Mouse (Mus musculus) thymus, postnatal 10 days (tissue): Measurements from ENCODE around the gene Sync.

Source experiments
- DNase-seq, 2 experiments: peaks; one replicate each; pipeline ENCODE4 v3.0.0; 2021; ENCODE audit warnings: low spot score in 2 of 2

Sync gene

DNA sequence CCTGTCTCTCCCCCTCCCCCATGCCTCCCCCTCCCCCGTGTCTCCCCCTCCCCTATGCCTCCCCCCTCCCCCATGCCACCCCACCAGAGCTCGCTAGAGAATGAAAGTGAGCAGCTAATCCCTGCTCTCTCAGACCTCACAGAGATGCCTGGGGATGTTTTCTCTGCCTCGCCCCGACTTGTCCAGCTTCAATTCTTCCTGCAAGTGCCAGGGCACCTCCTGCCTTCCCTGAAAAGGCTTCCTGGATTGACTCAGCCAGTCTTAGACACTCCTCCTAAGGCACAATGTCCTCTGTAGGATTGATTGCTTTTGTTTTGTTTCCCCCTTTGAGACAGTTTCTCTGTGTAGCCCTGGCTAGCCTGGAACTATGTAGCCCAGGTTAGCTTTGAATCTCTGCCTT, 26.2 kb upstream of the Sync start, which contains the start of gene C77080:
Gene C77080 (minus strand): TSS at position 209 of the 400 bp plus-strand sequence.
- no peak for DNase-seq

GRCm38 (mm10) chr4:129263225-129264021, 24.0 kb upstream of the Sync start:
- DNase-seq, result peak; percentile 60 to 69

DNA sequence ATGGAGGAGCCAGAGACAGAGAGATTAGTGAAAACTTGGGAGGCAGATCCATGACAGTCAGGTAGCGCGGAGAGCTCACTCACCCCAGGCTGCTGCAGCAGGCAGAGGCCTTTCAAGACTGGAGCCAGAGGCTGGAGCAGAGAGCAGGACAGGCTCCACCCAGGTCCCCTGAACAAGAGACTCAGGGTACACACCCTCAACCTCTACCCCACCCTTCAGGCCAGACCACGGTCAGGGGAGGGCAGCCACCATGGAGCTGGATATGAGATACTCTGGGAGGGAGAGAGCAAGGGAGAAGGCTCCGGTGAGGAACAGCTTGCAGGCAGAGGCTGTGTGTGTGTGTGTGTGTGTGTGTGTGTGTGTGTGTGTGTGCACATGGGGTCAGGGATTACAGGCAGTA, 21.2 kb upstream of the Sync start:
- no peak for DNase-seq

DNA sequence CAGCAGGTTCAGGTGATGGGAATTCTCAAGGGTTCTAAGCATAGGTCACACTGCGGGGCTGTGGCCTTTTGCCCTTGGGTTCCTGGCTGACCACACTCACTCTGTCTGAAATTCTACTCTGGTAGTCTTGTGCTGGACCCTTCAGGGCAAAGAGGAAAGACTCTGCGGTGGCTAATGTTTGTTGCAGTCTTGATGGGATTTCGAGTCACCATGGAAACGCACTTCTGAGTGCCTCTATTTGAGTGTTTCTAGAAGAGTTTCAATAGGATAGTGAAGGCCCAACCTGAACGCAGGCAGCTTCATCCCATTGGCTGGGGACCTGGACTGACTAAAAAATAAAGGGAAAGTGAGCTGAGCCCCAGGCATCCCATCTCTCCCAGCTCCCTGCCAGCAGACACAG, 20.6 kb upstream of the Sync start:
- DNase-seq, result no peak

GRCm38 (mm10) chr4:129268698-129269097, 18.7 kb upstream of the Sync start:
- no peak for DNase-seq

GRCm38 (mm10) chr4:129271991-129272755, 15.2 kb upstream of the Sync start:
- DNase-seq, result no peak

GRCm38 (mm10) chr4:129272756-129273046, 14.7 kb upstream of the Sync start:
- no peak for DNase-seq

DNA sequence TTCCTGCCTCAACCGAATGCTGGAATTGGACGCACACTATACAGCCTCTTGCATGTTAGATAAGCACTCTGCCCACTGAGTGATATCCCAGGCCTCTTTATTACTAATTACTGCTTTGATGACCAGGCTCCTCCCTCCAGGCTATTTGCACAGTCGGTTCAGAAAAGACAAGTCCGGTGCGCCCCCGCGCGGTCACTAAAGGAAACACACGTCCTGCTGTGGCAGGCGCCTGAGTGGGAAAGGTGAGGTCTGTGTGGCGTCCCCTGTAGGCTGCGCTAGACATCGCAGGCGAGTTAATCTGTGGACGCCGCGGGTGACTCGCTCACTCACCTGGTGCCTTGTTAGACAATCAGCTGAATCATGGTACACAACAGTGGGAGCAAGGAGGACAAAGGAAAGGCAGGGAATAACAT, 11.0 kb upstream of the Sync start:
- DNase-seq, result peak; percentile 85 to 96

- no peak for DNase-seq
Observed at GRCm38 (mm10) chr4:129282786-129283185, 4.6 kb upstream of the Sync start.

- DNase-seq, result no peak
Observed at GRCm38 (mm10) chr4:129283226-129283625, 4.2 kb upstream of the Sync start.

DNA sequence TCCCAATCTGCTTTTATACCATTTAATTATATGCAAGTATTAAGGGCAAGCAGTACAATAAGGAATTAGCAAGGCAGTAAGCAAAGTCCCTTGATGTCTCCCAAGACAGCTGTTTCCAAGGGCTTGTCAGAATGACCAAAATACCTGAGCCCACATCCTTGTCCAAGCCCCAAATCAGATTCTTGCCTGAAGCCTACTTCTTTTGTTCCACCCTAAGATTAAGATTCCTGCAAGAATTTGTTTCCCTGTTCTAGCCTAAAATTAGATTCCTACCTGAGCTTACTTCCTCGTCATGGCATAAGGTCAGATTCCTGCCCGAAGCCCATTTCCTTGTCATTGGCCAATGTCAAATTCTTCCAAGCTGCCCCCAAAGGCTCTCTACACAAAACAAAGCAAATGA, 2.7 kb upstream of the Sync start:
- DNase-seq, result no peak

GRCm38 (mm10) chr4:129286001-129286682, 1.3 kb upstream of the Sync start:
- DNase-seq, result no peak

DNA sequence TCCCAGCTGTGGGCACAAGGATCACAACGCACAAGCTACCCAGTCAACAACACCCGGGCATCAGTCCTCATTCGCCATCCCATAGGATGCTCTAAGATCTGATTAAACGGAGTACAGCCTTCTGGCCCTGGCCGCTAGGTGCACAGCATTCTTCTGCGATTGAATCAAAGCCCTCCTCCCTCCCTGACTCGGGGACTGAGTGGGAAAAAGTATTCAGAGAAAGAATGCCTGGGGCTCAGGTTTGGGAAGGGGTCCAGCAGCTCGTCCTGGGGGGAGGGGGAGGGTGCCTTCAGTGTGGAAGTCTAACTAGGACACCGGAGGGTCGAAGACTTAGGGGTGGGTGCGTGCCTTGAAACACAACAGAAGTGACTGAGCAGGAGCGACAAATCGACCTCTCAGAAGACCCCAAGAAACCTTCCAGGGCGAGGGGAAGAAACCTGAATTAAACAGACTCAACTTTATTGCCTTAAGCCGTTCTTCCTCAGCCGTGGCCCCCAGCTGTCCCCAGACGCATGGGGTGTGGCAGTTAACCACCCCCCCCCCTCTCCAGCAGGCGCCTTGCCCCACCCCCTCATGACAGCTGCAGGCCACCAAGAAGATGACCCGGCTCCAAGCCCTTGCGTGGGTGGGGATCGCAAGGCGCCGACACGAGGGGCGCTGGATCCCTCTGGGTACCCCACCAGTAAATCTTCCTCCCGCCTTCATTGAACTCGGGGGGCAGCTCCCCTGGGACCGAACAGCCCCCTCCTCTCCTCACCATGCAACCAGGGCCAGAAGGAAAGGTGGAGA, 540 bp upstream of the Sync start:
- DNase-seq, result no peak

DNA sequence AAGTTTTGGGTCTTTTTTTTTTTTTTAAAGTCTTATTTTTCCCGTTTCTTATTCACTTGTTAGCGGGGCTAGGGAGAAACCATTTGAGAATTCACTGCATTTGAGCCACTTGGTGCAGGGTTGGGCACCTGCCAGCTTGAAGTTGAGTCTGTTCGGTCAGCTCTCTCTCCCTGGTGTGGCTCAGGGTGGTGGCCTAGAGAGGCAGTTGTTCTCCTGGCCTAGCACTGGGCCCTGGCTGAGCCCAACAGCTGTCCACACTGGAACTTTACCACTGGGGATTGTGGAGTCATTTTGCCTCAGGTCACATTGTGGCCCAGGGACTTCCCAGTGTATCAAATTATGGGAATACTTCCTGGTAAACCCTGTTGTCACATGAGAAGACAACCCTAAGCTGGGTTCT, 650 bp downstream of the Sync start:
- no peak for DNase-seq

GRCm38 (mm10) chr4:129289671-129290070, 2.3 kb downstream of the Sync start:
- no peak for DNase-seq

DNA sequence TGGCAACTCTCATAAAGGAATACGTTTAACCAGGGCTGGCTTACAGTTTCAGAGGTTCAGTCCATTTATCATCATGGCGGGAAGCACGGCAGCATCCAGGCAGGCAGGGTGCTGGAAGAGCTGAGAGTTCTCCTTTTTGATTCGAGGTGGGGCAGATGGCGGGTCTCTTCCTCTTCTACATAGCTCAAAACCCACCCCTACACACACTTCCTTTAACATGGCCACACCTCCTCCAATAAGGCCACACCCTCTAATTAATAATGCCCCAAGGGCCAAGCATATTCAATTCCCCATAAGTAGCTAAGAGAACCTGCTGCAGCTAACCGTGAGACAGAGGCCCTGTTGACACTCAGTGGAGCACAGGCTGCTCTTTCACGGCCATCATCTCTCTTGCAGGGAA, 5.4 kb downstream of the Sync start:
- DNase-seq, result no peak

GRCm38 (mm10) chr4:129293702-129294101, 6.3 kb downstream of the Sync start:
- DNase-seq, result no peak

DNA sequence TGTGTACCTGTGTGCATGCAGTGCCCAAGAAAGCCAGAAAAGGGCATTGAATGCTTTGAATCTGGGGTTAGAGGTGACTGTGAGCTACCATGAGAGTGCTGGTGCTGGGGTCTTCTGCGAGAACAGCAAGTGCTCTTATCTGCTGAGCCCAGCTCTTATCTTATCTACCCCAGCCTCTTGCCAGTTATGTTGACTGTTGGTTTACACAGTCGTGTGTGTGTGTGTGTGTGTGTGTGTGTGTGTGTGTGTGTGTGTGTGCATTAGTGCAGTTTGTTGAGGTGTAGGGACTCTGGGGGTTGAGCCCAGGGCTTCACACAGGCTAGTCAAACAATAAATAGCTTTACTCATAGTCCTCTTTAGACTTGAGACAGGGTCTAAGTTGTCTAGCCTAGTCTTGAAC, 7.8 kb downstream of the Sync start:
- no peak for DNase-seq

GRCm38 (mm10) chr4:129296066-129296465, 8.6 kb downstream of the Sync start:
- no peak for DNase-seq

DNA sequence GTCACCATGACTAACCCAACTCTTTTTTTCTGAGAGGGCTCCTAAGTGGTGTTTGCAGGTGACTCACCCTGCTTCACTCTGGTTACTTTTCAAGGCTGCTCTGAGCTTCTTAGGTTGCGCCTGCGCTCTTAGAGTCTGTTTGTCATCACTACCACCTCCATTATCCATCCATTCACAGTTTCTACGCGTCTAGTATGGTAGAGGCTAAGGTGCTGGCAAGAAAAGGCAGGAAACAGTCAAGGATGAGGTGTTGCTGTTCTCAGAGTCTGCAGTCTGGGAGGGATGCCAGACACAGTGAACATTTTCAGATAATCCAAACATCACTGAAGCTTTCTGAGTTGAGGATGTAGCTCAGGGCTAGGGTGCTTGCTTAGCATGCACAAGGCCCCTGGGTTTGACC, 10.3 kb downstream of the Sync start:
- no peak for DNase-seq

- DNase-seq, result no peak
Observed at GRCm38 (mm10) chr4:129299121-129299520, 11.7 kb downstream of the Sync start.

DNA sequence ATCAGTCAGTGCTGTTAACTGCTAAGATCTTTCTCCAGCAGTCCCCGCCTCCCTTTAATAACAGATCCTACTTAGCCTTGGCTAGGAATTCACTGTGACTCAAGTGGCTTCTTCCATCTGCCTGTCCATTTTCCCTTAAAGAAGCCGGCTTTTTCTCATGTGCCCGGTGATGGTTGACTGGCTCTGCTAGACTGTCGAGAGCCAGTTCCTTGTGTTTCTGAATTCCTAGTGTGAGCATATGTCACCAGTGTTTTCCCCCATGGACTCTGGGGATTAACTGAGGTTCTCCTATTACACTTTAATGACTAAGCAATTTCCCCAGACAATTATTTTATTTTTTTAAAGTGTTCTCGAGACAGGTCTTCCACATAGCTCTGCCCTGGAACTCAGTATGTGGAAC, 16.0 kb downstream of the Sync start:
- DNase-seq, result no peak
